Comparison of ENCODE assay signal across 29 mouse cellular contexts in the genomic region with DNA sequence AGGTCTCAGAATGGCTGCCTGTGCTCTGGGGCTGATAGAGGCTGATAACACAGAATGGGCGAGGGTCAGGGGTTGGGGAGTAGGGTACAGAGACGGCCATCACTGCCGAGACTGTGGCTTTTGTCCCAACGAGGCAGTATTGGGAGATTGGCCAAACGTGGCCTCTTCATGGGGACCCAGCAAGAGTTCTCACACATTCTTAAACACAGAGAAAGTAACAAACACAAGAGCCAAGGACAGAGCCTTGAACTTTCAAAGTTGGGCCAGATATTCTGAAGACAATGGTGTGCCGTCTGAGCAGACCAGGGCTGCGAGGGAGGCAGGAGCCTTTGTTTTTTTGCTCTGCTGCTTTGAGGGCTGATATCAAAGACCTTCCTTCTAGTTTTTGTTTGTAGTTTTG. TPM values are rescaled to one million over a fixed set of nuclear protein-coding genes. Genes with fewer than 3 reads are reported as not detected.
DNase-seq lines count a peak whose midpoint lies in the region; ATAC-seq lines count a peak whose summit lies in the region.
"Had no signal": no experiment of that assay in that cellular context is flagged by ENCODE, and none has a peak within 500 bp of the region (broad histone marks: within the 10 kb centered on the region; RNA-seq: fewer than 3 reads in every experiment).

No protein-coding gene starts in this region.

- peaks cover 13% of the 10 kb centered on the region for H3K27me3 ChIP-seq in hindbrain, embryonic 13.5 days
- no peaks in the 10 kb centered on the region for H3K27me3 ChIP-seq in hindbrain, embryonic 16.5 days (replicated peaks; ENCODE audit: control insufficient read depth, insufficient read depth, low read length)
- H3K27me3 ChIP-seq in midbrain, embryonic 11.5 days (ENCODE audit: control insufficient read depth, insufficient read depth, low read length) = 0 out of 2 replicates have a peak, but pooled peaks cover 3% of the 10 kb centered on the region
- no peaks in the 10 kb centered on the region for H3K27me3 ChIP-seq in midbrain, embryonic 14.5 days (ENCODE audit: control insufficient read depth, insufficient read depth, low read length)
- H3K27me3 ChIP-seq in neural tube, embryonic 15.5 days (replicated peaks) = peaks cover 5% of the 10 kb centered on the region; the same call in 1 of the 2 replicates
- H3K27me3 ChIP-seq: forebrain, embryonic 15.5 days; intestine, embryonic 15.5 days; liver, embryonic 13.5 days; stomach, embryonic 15.5 days had no signal

- 69% methylated on average over 7 of the region's 7 CpGs for WGBS in hindbrain, embryonic 13.5 days
- WGBS in hindbrain, embryonic 16.5 days = 55% methylated on average over 7 of the region's 7 CpGs
- WGBS in midbrain, embryonic 11.5 days = 69% methylated on average over 7 of the region's 7 CpGs
- 68% methylated on average over 7 of the region's 7 CpGs for WGBS in midbrain, embryonic 14.5 days
- 71% methylated on average over 7 of the region's 7 CpGs for WGBS in neural tube, embryonic 15.5 days

- peak overlapping the region; percentile 14; the same call in 1 of the 2 replicates for H3K9ac ChIP-seq in hindbrain, embryonic 13.5 days
- no peak overlapping the region for H3K9ac ChIP-seq in hindbrain, embryonic 16.5 days (ENCODE audit: low read depth, low read length)
- no peak overlapping the region for H3K9ac ChIP-seq in midbrain, embryonic 11.5 days (ENCODE audit: low read length)
- H3K9ac ChIP-seq in midbrain, embryonic 14.5 days (replicated peaks; ENCODE audit: low read length) = no peak overlapping the region
- H3K9ac ChIP-seq in neural tube, embryonic 15.5 days (replicated peaks) = no peak overlapping the region
- H3K9ac ChIP-seq: forebrain, embryonic 15.5 days; heart, embryonic 12.5 days; intestine, embryonic 15.5 days; limb, embryonic 12.5 days; lung, embryonic 14.5 days; stomach, embryonic 15.5 days had no signal

- H3K36me3 ChIP-seq in hindbrain, embryonic 13.5 days = no peaks in the 10 kb centered on the region
- H3K36me3 ChIP-seq in hindbrain, embryonic 16.5 days (ENCODE audit: control insufficient read depth, insufficient read depth, low read length) = no peaks in the 10 kb centered on the region
- H3K36me3 ChIP-seq in midbrain, embryonic 11.5 days (ENCODE audit: control insufficient read depth, insufficient read depth, low read length) = no peaks in the 10 kb centered on the region
- H3K36me3 ChIP-seq in midbrain, embryonic 14.5 days (ENCODE audit: control insufficient read depth, insufficient read depth, low read length) = no peaks in the 10 kb centered on the region
- H3K36me3 ChIP-seq in neural tube, embryonic 15.5 days = no peaks in the 10 kb centered on the region
- H3K36me3 ChIP-seq: embryonic facial prominence, embryonic 13.5 days; forebrain, embryonic 15.5 days; heart, embryonic 12.5 days; intestine, embryonic 15.5 days; limb, embryonic 12.5 days; liver, embryonic 13.5 days; stomach, embryonic 15.5 days had no signal

- no peak overlapping the region for H3K4me2 ChIP-seq in hindbrain, embryonic 13.5 days
- no peak overlapping the region for H3K4me2 ChIP-seq in hindbrain, embryonic 16.5 days (ENCODE audit: low read length)
- no peak overlapping the region for H3K4me2 ChIP-seq in midbrain, embryonic 11.5 days
- no peak overlapping the region for H3K4me2 ChIP-seq in midbrain, embryonic 14.5 days (ENCODE audit: low read length)
- H3K4me2 ChIP-seq in neural tube, embryonic 15.5 days = no peak overlapping the region
- H3K4me2 ChIP-seq: embryonic facial prominence, embryonic 13.5 days; forebrain, embryonic 15.5 days; heart, embryonic 12.5 days; intestine, embryonic 15.5 days; limb, embryonic 12.5 days; liver, embryonic 13.5 days; lung, embryonic 14.5 days; stomach, embryonic 15.5 days had no signal

- H3K9me3 ChIP-seq in hindbrain, embryonic 13.5 days = no peaks in the 10 kb centered on the region
- H3K9me3 ChIP-seq in hindbrain, embryonic 16.5 days (ENCODE audit: control insufficient read depth, low read length) = no peaks in the 10 kb centered on the region
- H3K9me3 ChIP-seq in midbrain, embryonic 11.5 days (ENCODE audit: control insufficient read depth, low read length) = no peaks in the 10 kb centered on the region
- no peaks in the 10 kb centered on the region for H3K9me3 ChIP-seq in midbrain, embryonic 14.5 days (ENCODE audit: control insufficient read depth, low read length)
- H3K9me3 ChIP-seq in neural tube, embryonic 15.5 days (replicated peaks) = no peaks in the 10 kb centered on the region
- H3K9me3 ChIP-seq: embryonic facial prominence, embryonic 13.5 days; forebrain, embryonic 15.5 days; heart, embryonic 12.5 days; intestine, embryonic 15.5 days; limb, embryonic 12.5 days; liver, embryonic 13.5 days; megakaryocyte, embryonic 14.5 days; stomach, embryonic 15.5 days had no signal

- no peak for ATAC-seq in hindbrain, embryonic 13.5 days (ENCODE audit: low FRiP score)
- ATAC-seq in hindbrain, embryonic 16.5 days = no peak
- ATAC-seq in midbrain, embryonic 11.5 days (ENCODE audit: low FRiP score) = no peak
- no peak for ATAC-seq in midbrain, embryonic 14.5 days (ENCODE audit: low FRiP score, low TSS enrichment)
- ATAC-seq in neural tube, embryonic 15.5 days (ENCODE audit: low FRiP score) = no peak
- ATAC-seq: forebrain, embryonic 15.5 days; intestine, embryonic 15.5 days had no signal

- H3K4me3 ChIP-seq in hindbrain, embryonic 13.5 days = no peak overlapping the region
- no peak overlapping the region for H3K4me3 ChIP-seq in hindbrain, embryonic 16.5 days (ENCODE audit: low read length)
- H3K4me3 ChIP-seq in midbrain, embryonic 11.5 days (ENCODE audit: low read depth, low read length) = no peak overlapping the region
- H3K4me3 ChIP-seq in midbrain, embryonic 14.5 days (replicated peaks; ENCODE audit: low read depth, low read length) = no peak overlapping the region
- H3K4me3 ChIP-seq in neural tube, embryonic 15.5 days (replicated peaks) = no peak overlapping the region
- H3K4me3 ChIP-seq: embryonic facial prominence, embryonic 13.5 days; forebrain, embryonic 15.5 days; heart, embryonic 12.5 days; intestine, embryonic 15.5 days; limb, embryonic 12.5 days; liver, embryonic 13.5 days; megakaryocyte, embryonic 14.5 days; stomach, embryonic 15.5 days had no signal

- peaks cover 5% of the 10 kb centered on the region for H3K4me1 ChIP-seq in hindbrain, embryonic 13.5 days (replicated peaks)
- H3K4me1 ChIP-seq in hindbrain, embryonic 16.5 days (ENCODE audit: control insufficient read depth, insufficient read depth, low read depth, low read length) = peaks cover 5% of the 10 kb centered on the region
- H3K4me1 ChIP-seq in midbrain, embryonic 11.5 days (ENCODE audit: control insufficient read depth, insufficient read depth, low read length) = peaks cover 7% of the 10 kb centered on the region; the same call in 1 of the 2 replicates
- H3K4me1 ChIP-seq in midbrain, embryonic 14.5 days (ENCODE audit: control insufficient read depth, insufficient read depth, low read length) = peaks cover 3% of the 10 kb centered on the region; the same call in 1 of the 2 replicates
- peaks cover 7% of the 10 kb centered on the region for H3K4me1 ChIP-seq in neural tube, embryonic 15.5 days

- peak; percentile 46 to 76 for DNase-seq in adrenal gland, adult (ENCODE audit: inconsistent age in 2 of 2, low spot score in 1 of 2)
- DNase-seq in adrenal gland, postnatal 4 days (ENCODE audit: low spot score in 2 of 2) = no peak
- DNase-seq in midbrain, embryonic 11.5 days (ENCODE audit: low spot score, missing footprints) = peak; percentile 47
- no peak for DNase-seq in midbrain, embryonic 14.5 days
- no peak for DNase-seq in c-Kit-positive CD71-positive TER-119-positive erythroid progenitor cells, embryonic 14.5 days (ENCODE audit: low spot score)
- DNase-seq: cerebellum, adult 2 months; cerebellum, postnatal 25 days; embryo, embryonic 11 days; gastrocnemius, postnatal 25 days; heart, adult 18-20 months; heart, postnatal 10 days; kidney, adult 8-10 months; kidney, postnatal 10 days; liver, embryonic 13.5 days; lung, embryonic 14.5 days; thymus, adult 2 months; thymus, postnatal 4 days had no signal

- H3K27ac ChIP-seq in hindbrain, embryonic 13.5 days = peak overlapping the region; percentile 35; the same call in 1 of the 2 replicates
- H3K27ac ChIP-seq in hindbrain, embryonic 16.5 days (ENCODE audit: low read depth, low read length) = no peak overlapping the region; the same call in 1 of the 2 replicates
- H3K27ac ChIP-seq in midbrain, embryonic 11.5 days (ENCODE audit: low read depth, low read length) = no peak overlapping the region
- no peak overlapping the region for H3K27ac ChIP-seq in midbrain, embryonic 14.5 days (replicated peaks; ENCODE audit: low read depth, low read length)
- H3K27ac ChIP-seq in neural tube, embryonic 15.5 days (replicated peaks) = peak overlapping the region; percentile 33; the same call in 1 of the 2 replicates
- H3K27ac ChIP-seq: embryonic facial prominence, embryonic 13.5 days; intestine, embryonic 15.5 days; limb, embryonic 12.5 days; stomach, embryonic 15.5 days had no signal

RNA-seq across cellular contexts. Expression of gene Slc7a5, which starts 4.5 kb away (rescaled TPM):
- 10 to 100 TPM; 56.2 to 59.0 TPM for total RNA-seq in adrenal gland, postnatal 4 days (2021)
- 37.9 and 39.7 TPM in 2 replicates for polyA plus RNA-seq in hindbrain, embryonic 13.5 days (2015; fragmentation: Nextera tagmentation; extraction: Ambion mirVana)
- 44.9 and 57.8 TPM in 2 replicates for polyA plus RNA-seq in hindbrain, embryonic 16.5 days (2015; fragmentation: Nextera tagmentation; extraction: Ambion mirVana)
- polyA plus RNA-seq in midbrain, embryonic 11.5 days (2014; fragmentation: Nextera tagmentation; extraction: Ambion mirVana) = 34.9 and 36.5 TPM in 2 replicates
- 42.0 and 54.0 TPM in 2 replicates for polyA plus RNA-seq in midbrain, embryonic 14.5 days (2014; fragmentation: Nextera tagmentation; extraction: Ambion mirVana)
- 39.6 and 41.1 TPM in 2 replicates for polyA plus RNA-seq in neural tube, embryonic 15.5 days (2015; fragmentation: Nextera tagmentation; extraction: Ambion mirVana)

RNA-seq across cellular contexts. Expression of gene Car5a, which starts 32.7 kb away (rescaled TPM):
- total RNA-seq in adrenal gland, postnatal 4 days (2021) = under 1 TPM in 1 of 2 experiments, not detected in 1; 0.76 TPM
- 0.19 and 0.43 TPM in 2 replicates for polyA plus RNA-seq in hindbrain, embryonic 13.5 days (2015; fragmentation: Nextera tagmentation; extraction: Ambion mirVana)
- 0.25 and 0.40 TPM in 2 replicates for polyA plus RNA-seq in hindbrain, embryonic 16.5 days (2015; fragmentation: Nextera tagmentation; extraction: Ambion mirVana)
- polyA plus RNA-seq in midbrain, embryonic 11.5 days (2014; fragmentation: Nextera tagmentation; extraction: Ambion mirVana) = 0.14 TPM in 1 of 2 replicates, not detected in the other
- not detected in 2 replicates for polyA plus RNA-seq in midbrain, embryonic 14.5 days (2014; fragmentation: Nextera tagmentation; extraction: Ambion mirVana)
- 0.46 and 0.50 TPM in 2 replicates for polyA plus RNA-seq in neural tube, embryonic 15.5 days (2015; fragmentation: Nextera tagmentation; extraction: Ambion mirVana)
- total RNA-seq: gastrocnemius, postnatal 25 days; heart, adult 18-20 months; heart, postnatal 10 days; layer of hippocampus, postnatal 25 days had no signal
- polyA plus RNA-seq: embryonic facial prominence, embryonic 13.5 days; heart, embryonic 12.5 days; hindbrain, embryonic 11.5 days; lung, embryonic 14.5 days; thymus, adult 2 months had no signal

RNA-seq across cellular contexts. Expression of gene Banp, which starts 37.6 kb away (rescaled TPM):
- total RNA-seq in adrenal gland, postnatal 4 days (2021) = 10 to 100 TPM; 14.0 to 15.7 TPM
- 50.3 and 59.0 TPM in 2 replicates for polyA plus RNA-seq in hindbrain, embryonic 13.5 days (2015; fragmentation: Nextera tagmentation; extraction: Ambion mirVana)
- polyA plus RNA-seq in hindbrain, embryonic 16.5 days (2015; fragmentation: Nextera tagmentation; extraction: Ambion mirVana) = 49.9 and 54.9 TPM in 2 replicates
- polyA plus RNA-seq in midbrain, embryonic 11.5 days (2014; fragmentation: Nextera tagmentation; extraction: Ambion mirVana) = 48.8 and 53.4 TPM in 2 replicates
- polyA plus RNA-seq in midbrain, embryonic 14.5 days (2014; fragmentation: Nextera tagmentation; extraction: Ambion mirVana) = 47.7 and 48.7 TPM in 2 replicates
- 51.1 and 52.8 TPM in 2 replicates for polyA plus RNA-seq in neural tube, embryonic 15.5 days (2015; fragmentation: Nextera tagmentation; extraction: Ambion mirVana)

Comparison
In these comparisons a context has a peak if more than half of its experiments do, and no peak if none do; other contexts are left out.
1. DNase-seq: peak in adrenal gland, adult (2 of 2) and midbrain, embryonic 11.5 days (single experiment); none in adrenal gland, postnatal 4 days (0 of 2), midbrain, embryonic 14.5 days (single experiment) and c-Kit-positive CD71-positive TER-119-positive erythroid progenitor cells, embryonic 14.5 days (single experiment).
2. H3K27ac ChIP-seq: peak in hindbrain, embryonic 13.5 days (single experiment) and neural tube, embryonic 15.5 days (single experiment); none in hindbrain, embryonic 16.5 days (single experiment), midbrain, embryonic 11.5 days (single experiment) and midbrain, embryonic 14.5 days (single experiment).